ENCODE assay signal across 9 mouse cellular contexts in genomic region chr3:102023337-102023736, GRCm38 (mm10). TPM values are rescaled to one million over a fixed set of nuclear protein-coding genes. Genes with fewer than 3 reads are reported as not detected.
DNase-seq lines count a peak whose midpoint lies in the region; ATAC-seq and TF ChIP-seq lines count a peak whose summit lies in the region.
"Had no signal": no experiment of that assay in that cellular context is flagged by ENCODE, and none has a peak within 500 bp of the region (broad histone marks: within the 10 kb centered on the region; RNA-seq: fewer than 3 reads in every experiment).

No protein-coding gene starts in this region.

- peak; percentile 32 for DNase-seq in adrenal gland, postnatal 10 days
- no peak for DNase-seq in adrenal gland, postnatal 4 days (ENCODE audit: low spot score in 2 of 2)
- DNase-seq in lung, postnatal 0 days (ENCODE audit: low spot score) = no peak
- no peak for DNase-seq in lung, postnatal 4 days
- no peak for DNase-seq in B cell, adult 2 months
- no peak for DNase-seq in layer of hippocampus, adult 8-10 months (ENCODE audit: low spot score in 2 of 2)
- DNase-seq: lung, adult 18-20 months had no signal

- no peaks in the 10 kb centered on the region for H3K36me3 ChIP-seq in lung, postnatal 0 days (ENCODE audit: insufficient read depth, low read length)
- no peaks in the 10 kb centered on the region for H3K36me3 ChIP-seq in limb, embryonic 13.5 days
- no peaks in the 10 kb centered on the region for H3K36me3 ChIP-seq in stomach, embryonic 14.5 days (ENCODE audit: control insufficient read depth, insufficient read depth, low read length)

- no peaks in the 10 kb centered on the region for H3K9me3 ChIP-seq in lung, postnatal 0 days (ENCODE audit: low read length)
- H3K9me3 ChIP-seq in limb, embryonic 13.5 days = no peaks in the 10 kb centered on the region
- no peaks in the 10 kb centered on the region for H3K9me3 ChIP-seq in stomach, embryonic 14.5 days (ENCODE audit: control insufficient read depth, low read depth, low read length)

- no peak overlapping the region for H3K9ac ChIP-seq in lung, postnatal 0 days (replicated peaks; ENCODE audit: low read depth)
- peak overlapping the region; percentile 55 for H3K9ac ChIP-seq in limb, embryonic 13.5 days
- no peak overlapping the region for H3K9ac ChIP-seq in stomach, embryonic 14.5 days (replicated peaks; ENCODE audit: low read depth, low read length)

- WGBS in lung, postnatal 0 days = 2% methylated on average over 28 of the region's 31 CpGs
- under 1% methylated on average over 27 of the region's 31 CpGs for WGBS in limb, embryonic 13.5 days
- under 1% methylated on average over 31 of the region's 31 CpGs for WGBS in stomach, embryonic 14.5 days

- ATAC-seq in lung, postnatal 0 days = no peak
- ATAC-seq in limb, embryonic 13.5 days (ENCODE audit: low FRiP score, low read depth) = no peak
- ATAC-seq in stomach, embryonic 14.5 days (ENCODE audit: insufficient number of reproducible peaks, insufficient read depth, low FRiP score, low read depth) = no peak

- peak overlapping the region; percentile 14; the same call in 1 of the 2 replicates for H3K4me3 ChIP-seq in lung, postnatal 0 days (ENCODE audit: low read depth, low read length)
- H3K4me3 ChIP-seq in limb, embryonic 13.5 days = peak overlapping the region; percentile 37
- H3K4me3 ChIP-seq in stomach, embryonic 14.5 days (ENCODE audit: low read depth, low read length) = peak overlapping the region; percentile 28

- TF ChIP-seq EP300 in lung, postnatal 0 days (IDR thresholded peaks at IDR 0.05) = no peak

- no peak overlapping the region for H3K27ac ChIP-seq in lung, postnatal 0 days (ENCODE audit: low read length)
- H3K27ac ChIP-seq in limb, embryonic 13.5 days = no peak overlapping the region
- no peak overlapping the region for H3K27ac ChIP-seq in stomach, embryonic 14.5 days (ENCODE audit: low read length)

- TF ChIP-seq CTCF in lung, postnatal 0 days (IDR thresholded peaks at IDR 0.05) = no peak

- peak overlapping the region; percentile 44 for H3K4me2 ChIP-seq in lung, postnatal 0 days (replicated peaks; ENCODE audit: low read depth, low read length)
- H3K4me2 ChIP-seq in limb, embryonic 13.5 days (replicated peaks) = peak overlapping the region; percentile 66
- H3K4me2 ChIP-seq in stomach, embryonic 14.5 days (replicated peaks; ENCODE audit: low read depth, low read length) = peak overlapping the region; percentile 54

- peaks cover 9% of the 10 kb centered on the region; the same call in 1 of the 2 replicates for H3K27me3 ChIP-seq in lung, postnatal 0 days (replicated peaks; ENCODE audit: insufficient read depth, low read length)
- peaks cover 60% of the 10 kb centered on the region for H3K27me3 ChIP-seq in limb, embryonic 13.5 days
- H3K27me3 ChIP-seq in stomach, embryonic 14.5 days (ENCODE audit: control insufficient read depth, insufficient read depth, low read length) = no peaks in the 10 kb centered on the region

- H3K4me1 ChIP-seq in lung, postnatal 0 days (ENCODE audit: insufficient read depth, low read depth, low read length) = no peaks in the 10 kb centered on the region
- H3K4me1 ChIP-seq in limb, embryonic 13.5 days = peaks cover 9% of the 10 kb centered on the region
- H3K4me1 ChIP-seq in stomach, embryonic 14.5 days (ENCODE audit: control insufficient read depth, insufficient read depth, low read length) = no peaks in the 10 kb centered on the region

RNA-seq across cellular contexts. Expression of gene Nhlh2, which starts 13.5 kb away (rescaled TPM):
- total RNA-seq in adrenal gland, postnatal 10 days (2021) = under 1 TPM in 1 of 2 experiments, not detected in 1; 0.09 TPM
- total RNA-seq in adrenal gland, postnatal 4 days (2021) = under 1 TPM in 1 of 2 experiments, not detected in 1; 0.31 TPM
- not detected in 2 replicates for polyA plus RNA-seq in lung, postnatal 0 days (2015; fragmentation: Nextera tagmentation; extraction: Ambion mirVana)
- 0.04 and 0.18 TPM in 2 replicates for polyA plus RNA-seq in limb, embryonic 13.5 days (2015; fragmentation: Nextera tagmentation; extraction: Ambion mirVana)
- not detected in 2 replicates for polyA plus RNA-seq in stomach, embryonic 14.5 days (2014; fragmentation: Nextera tagmentation; extraction: Ambion mirVana)
- total RNA-seq in layer of hippocampus, adult 8-10 months (2022) = 1 to 10 TPM in 3 of 4 experiments, under 1 TPM in 1; 0.79 to 1.4 (median 1.3) TPM
